Mouse (Mus musculus): ENCODE results near the gene Gm49322.

DNA sequence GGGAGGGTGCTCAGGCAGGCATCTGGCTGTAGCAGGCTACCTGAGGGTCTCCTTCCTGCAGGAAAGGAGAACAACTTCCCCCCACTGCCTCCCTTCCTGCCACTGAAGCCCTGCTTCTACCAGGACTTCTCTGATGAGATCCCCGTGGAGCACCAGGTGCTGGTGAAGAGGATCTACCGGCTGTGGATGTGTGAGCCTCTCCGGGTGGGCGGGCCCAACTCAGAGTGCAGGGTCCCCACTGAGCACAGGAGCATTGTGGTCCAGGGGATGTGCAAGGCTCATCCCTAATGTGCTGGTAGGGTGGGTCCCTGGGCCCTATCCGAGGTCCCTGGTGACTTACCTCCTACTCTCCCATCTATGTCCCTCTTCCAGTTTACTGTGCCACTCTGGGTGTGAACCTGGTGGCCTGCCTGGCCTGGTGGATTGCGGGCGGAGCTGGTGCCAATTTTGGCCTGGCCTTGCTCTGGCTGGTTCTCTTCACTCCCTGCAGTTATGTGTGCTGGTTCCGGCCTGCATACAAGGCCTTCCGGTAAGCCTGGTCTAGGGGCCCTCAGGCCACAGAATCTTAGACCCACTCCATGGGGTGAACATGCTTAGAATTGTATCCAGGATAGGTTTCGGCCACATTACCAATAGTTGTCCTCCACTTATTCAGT, 3.6 kb downstream of the Gm49322 start:
- no peak for TF ChIP-seq POLR2A (IDR thresholded peaks at IDR 0.05; ENCODE audit: low read depth, low read length)
- TF ChIP-seq KAT2A (IDR thresholded peaks at IDR 0.05; ENCODE audit: insufficient replicate concordance, low read length) = no peak
- TF ChIP-seq IRF4 (IDR thresholded peaks at IDR 0.05; ENCODE audit: low read depth, low read length) = no peak
- TF ChIP-seq POLR2AphosphoS2 (IDR thresholded peaks at IDR 0.05; ENCODE audit: low read depth, low read length) = no peak
- no peak for TF ChIP-seq ZKSCAN1 (IDR thresholded peaks at IDR 0.05; ENCODE audit: borderline replicate concordance, low read depth, low read length)
- TF ChIP-seq TCF12 (IDR thresholded peaks at IDR 0.05; ENCODE audit: low read depth, low read length) = no peak
- no peak for TF ChIP-seq EP300 (IDR thresholded peaks at IDR 0.05; ENCODE audit: low read length)
- TF ChIP-seq CTCF (conservative IDR thresholded peaks at IDR 0.05 in 1 of 2, IDR thresholded peaks at IDR 0.05 in 1 of 2; ENCODE audit: low read depth in 2 of 2, low read length in 2 of 2) = no peak
- no peak for TF ChIP-seq CHD2 (IDR thresholded peaks at IDR 0.05; ENCODE audit: low read length)
- TF ChIP-seq BHLHE40 (IDR thresholded peaks at IDR 0.05; ENCODE audit: low read depth, low read length) = no peak
- TF ChIP-seq ETS1 (conservative IDR thresholded peaks at IDR 0.05; ENCODE audit: low read depth, low read length) = no peak
- TF ChIP-seq ZNF384 (IDR thresholded peaks at IDR 0.05; ENCODE audit: low read depth, low read length) = no peak
- no peak for TF ChIP-seq ZMIZ1 (IDR thresholded peaks at IDR 0.05; ENCODE audit: low read depth, low read length)
- TF ChIP-seq JUN (IDR thresholded peaks at IDR 0.05; ENCODE audit: insufficient read depth, low read depth, low read length) = no peak

All from CH12.LX (cell line).